Mouse (Mus musculus): ENCODE measurements at regions not wholly inside any gene's neighbourhood (a gene's known extent, or its start where the extent isn't known, plus 50 kb on each side); places are given as distances from the start of the nearest gene placed in this dataset.
"Not testable (repeated sequence)": the region's sequence is repeated elsewhere in the genome, so short reads cannot be mapped to it uniquely, and the experiment has no call there.

DNA sequence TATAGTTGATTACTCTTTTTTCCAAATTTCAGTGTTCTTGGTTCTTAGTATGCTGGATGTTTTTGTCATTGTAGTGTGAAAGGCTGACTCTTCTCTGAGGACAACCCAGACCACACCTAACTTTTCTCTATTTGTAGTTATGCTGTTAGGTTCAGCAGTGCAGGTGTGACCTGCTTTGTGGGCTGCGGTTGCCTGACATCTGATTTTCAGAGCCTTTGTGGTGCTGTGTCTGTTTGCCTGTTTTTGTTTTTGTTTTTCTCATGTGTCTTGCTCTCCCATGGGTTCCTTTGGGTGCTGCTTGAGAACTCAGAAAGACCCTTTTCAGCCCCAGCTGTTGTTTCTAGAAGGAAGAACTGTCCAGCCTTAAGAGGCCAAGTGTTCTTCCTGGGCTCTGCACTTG lies 52.0 kb upstream of the Trpm1 start:
- ATAC-seq (replicated peaks; ENCODE audit: low FRiP score, poor library complexity, severe bottlenecking): no peak

DNA sequence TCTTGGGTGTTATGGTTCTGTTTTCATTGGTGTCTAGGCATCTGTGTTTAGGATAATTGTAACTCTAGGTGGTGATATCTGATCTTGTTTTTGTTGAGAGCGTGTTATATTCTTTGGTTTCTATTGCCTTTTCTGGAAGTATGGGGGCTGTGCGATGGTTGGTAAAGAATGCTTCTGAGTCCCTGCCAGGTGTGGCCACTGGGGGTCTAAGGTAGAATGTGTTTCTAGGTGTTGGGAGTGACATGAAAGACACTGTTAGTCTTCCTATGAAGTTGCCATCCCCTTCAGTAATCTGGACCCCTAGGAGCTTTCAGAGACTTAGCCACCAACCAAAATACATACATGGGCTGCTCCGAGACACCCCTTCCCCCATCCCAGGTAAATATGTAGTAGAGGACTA lies 54.0 kb upstream of the Trpm1 start:
- no peak for ATAC-seq (replicated peaks; ENCODE audit: low FRiP score, poor library complexity, severe bottlenecking)

DNA sequence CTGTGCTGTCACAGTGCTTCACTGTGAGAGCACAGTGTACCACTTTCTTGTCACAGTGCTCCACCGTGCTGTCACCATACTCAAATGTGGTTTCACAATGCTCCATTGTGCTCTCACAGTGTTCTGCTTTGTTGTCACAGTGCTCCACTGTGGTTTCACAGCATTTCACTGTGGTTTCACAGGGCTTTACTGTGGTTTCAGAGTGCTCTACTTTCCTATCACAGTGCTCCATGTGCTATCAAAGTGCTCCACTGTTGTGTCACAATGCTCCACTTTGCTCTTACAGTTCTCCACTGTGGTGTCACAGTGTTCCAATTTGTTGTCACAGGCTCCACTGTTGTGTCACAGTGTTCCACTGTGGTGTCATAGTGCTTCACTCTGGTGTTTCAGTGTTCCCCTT lies 63.6 kb upstream of the Trpm1 start:
- no peak for ATAC-seq (replicated peaks; ENCODE audit: low FRiP score, poor library complexity, severe bottlenecking)

DNA sequence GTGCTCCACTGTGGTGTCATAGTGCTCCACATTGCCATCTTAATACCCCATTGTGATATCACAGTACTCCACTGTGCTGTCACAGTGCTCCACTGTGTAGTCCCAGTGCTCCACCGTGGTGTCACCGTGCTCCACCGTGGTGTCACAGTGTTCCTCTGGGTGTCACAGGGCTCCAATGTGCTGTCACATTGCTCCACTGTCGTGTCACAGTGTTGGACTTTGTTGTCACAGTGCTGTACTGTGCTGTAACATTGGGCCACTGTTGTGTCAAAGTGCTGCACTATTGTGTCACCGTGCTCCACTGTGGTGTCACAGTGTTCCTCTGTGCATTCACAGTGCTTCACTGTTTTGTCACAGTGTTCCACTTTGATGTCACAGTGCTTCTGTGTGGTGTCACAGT lies 64.6 kb upstream of the Trpm1 start:
- no peak for ATAC-seq (replicated peaks; ENCODE audit: low FRiP score, poor library complexity, severe bottlenecking)

DNA sequence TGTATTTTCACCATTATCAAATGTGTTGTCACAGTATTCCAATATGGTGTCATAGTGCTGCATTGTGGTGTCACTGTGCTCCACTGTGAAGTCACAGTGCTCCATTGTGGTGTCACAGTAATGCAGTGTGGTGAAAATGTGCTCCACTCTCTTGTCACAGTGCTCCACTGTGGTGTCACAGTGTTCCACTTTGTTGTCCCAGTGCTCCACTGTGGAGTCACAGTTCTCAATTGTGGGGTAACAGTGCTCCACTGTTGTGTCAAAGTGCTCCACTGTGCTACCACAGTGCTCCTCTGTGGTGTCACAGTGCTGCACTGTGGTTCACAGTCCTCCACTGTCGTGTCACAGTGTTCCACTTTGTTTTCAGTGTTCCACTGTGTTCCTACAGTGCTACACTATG lies 69.7 kb upstream of the Trpm1 start:
- not testable (repeated sequence) for ATAC-seq (replicated peaks; ENCODE audit: low FRiP score, poor library complexity, severe bottlenecking)

DNA sequence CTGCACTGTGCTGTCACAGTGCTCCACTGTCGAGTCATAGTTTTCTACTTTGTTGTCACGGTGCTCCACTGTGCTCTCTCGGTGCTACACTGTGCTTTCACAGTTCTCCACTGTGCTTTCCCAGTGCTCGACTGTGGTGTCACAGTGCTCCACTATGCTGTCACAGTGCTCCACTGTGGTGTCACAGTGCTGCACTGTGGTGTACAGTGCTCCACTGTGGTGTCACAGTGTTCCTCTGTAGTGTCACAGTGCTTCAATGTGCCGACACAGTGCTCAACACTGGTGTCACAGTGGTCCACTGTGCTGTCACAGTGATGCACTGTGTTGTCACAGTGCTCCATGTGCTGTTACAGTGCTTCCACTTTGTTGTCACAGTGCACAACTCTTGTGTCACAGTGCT lies 71.0 kb upstream of the Trpm1 start:
- no peak for ATAC-seq (replicated peaks; ENCODE audit: low FRiP score, poor library complexity, severe bottlenecking)

DNA sequence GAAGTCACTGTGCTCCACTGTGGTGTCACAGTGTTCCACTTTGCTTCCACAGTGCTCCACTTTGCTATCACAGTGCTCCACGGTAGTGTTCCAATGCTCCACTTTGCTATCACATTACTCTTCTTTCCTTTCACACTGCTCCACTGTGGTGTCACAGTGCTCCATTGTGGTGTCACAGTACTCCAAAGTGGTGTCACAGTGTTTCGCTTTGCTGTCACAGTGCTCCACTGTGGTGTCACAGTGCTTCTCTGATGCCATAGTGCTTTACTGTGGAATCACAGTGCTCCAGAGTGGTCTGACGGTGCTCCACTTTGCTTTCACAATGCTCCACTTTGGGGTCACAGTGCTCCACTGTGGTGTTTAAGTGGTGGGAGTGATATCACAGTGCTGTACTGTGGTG lies 71.4 kb upstream of the Trpm1 start:
- ATAC-seq (replicated peaks; ENCODE audit: low FRiP score, poor library complexity, severe bottlenecking): no peak

DNA sequence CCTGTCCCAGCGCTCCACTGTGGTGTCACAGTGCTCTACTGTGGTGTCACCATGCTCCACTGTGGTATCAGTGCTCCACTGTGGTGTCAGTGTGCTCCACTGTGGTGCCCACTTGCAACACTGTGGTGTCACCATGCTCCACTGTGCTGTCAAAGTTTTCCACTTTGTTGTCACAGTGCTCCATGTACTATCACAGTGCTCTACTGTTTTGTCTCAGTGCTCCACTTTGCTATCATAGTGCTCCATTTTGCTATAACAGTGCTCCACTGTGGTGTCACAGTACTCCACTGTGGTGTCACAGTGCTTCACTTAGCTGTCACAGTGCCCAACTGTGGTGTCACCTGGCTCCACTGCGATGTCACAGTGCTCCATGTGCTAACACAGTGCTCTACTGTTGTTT lies 72.0 kb upstream of the Trpm1 start:
- no peak for ATAC-seq (replicated peaks; ENCODE audit: low FRiP score, poor library complexity, severe bottlenecking)

DNA sequence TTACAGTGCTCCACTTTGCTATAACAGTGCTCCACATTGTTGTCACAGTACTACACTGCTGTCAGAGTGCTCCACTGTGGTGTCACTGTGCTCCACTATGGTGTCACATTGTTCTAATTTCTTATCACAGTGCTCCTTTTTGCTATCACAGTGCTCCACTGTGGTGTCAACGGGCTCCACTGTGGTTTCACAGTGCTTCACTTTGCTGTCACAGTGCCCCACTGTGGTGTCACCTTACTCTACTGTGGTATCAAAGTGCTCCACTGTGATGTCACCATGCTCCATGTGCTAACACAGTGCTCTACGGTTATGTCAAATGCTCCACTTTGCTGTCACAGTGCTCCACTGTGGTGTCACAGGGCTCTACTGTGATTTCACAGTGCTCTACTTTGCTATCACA lies 72.6 kb upstream of the Trpm1 start:
- ATAC-seq (replicated peaks; ENCODE audit: low FRiP score, poor library complexity, severe bottlenecking): no peak

DNA sequence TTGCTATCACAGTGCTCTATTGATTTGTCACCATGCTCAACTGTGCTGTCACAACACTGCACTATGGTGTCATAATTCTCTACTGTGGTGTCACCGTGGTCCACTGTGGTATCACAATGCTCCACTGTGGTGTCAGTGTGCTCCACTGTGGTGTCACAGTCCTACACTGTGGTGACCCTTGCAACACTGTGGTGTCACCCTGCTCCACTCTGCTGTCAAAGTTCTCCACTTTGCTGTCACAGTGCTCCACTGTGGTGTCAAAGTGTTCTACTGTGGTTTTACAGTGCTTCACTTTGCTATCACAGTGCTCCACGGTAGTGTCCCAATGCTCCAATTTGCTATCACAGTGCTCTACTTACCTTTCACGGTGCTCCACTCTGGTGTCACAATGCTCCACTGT lies 74.3 kb upstream of the Trpm1 start:
- no peak for ATAC-seq (replicated peaks; ENCODE audit: low FRiP score, poor library complexity, severe bottlenecking)

DNA sequence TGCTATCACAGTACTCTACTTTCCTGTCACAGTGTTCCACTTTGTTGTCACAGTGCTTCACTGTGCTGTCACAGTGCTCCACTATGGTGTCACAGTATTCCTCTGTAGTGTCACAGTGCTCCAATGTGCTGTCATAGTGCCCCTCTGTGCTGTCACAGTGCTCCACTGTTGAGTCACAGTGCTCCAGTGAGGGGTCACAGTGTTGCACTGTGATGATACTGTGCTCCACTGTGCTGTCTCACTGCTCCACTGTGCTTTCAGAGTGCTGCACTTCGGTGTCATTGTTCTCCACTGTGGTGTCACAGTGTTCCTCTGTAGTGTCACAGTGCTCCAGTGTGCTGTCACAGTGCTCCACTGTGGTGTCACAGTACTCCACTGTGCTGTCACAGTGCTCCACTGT lies 75.0 kb upstream of the Trpm1 start:
- ATAC-seq (replicated peaks; ENCODE audit: low FRiP score, poor library complexity, severe bottlenecking): no peak

DNA sequence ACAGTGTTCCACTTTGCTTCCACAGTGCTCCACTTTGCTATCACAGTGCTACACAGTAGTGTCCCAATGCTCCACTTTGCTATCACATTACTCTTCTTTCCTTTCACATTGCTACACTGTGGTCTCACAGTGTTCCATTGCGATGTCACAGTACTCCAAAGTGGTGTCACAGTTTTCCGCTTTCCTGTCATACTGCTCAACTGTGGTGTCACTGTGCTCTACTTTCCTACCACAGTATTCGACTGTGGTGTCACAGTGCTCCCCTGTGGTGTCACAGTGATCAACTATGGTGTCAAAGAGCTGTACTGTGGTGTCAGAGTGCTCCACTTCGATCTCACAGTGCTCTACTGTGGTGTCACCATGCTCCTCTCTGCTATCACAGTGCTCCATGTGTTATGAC lies 76.1 kb upstream of the Trpm1 start:
- no peak for ATAC-seq (replicated peaks; ENCODE audit: low FRiP score, poor library complexity, severe bottlenecking)

DNA sequence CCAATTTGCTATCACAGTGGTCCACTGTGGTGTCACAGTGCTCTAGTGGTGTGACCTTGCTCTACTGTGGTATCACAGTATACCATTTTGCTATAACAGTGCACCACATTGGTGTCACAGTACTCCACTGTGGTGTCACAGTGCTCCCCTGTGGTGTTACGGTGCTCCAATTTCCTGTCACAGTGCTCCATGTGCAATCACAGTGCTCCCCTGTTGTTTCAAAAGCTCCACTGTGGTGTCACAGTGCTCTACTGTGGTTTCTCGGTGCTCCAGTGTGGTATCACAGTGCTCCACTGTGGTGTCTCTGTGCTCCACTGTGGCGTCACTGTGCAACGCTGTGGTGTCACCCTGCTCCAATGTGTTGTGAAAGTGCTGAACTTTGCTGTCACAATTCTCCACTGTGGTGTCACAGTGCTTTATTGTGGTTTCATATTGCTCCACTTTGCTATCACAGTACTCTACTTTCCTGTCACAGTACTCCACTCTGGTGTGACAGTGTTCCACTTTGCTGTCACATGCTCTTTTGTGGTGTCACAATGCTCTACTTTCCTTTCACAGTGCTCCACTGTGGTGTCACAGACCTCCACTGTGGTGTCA lies 76.8 kb upstream of the Trpm1 start:
- no peak for ATAC-seq (replicated peaks; ENCODE audit: low FRiP score, poor library complexity, severe bottlenecking)

DNA sequence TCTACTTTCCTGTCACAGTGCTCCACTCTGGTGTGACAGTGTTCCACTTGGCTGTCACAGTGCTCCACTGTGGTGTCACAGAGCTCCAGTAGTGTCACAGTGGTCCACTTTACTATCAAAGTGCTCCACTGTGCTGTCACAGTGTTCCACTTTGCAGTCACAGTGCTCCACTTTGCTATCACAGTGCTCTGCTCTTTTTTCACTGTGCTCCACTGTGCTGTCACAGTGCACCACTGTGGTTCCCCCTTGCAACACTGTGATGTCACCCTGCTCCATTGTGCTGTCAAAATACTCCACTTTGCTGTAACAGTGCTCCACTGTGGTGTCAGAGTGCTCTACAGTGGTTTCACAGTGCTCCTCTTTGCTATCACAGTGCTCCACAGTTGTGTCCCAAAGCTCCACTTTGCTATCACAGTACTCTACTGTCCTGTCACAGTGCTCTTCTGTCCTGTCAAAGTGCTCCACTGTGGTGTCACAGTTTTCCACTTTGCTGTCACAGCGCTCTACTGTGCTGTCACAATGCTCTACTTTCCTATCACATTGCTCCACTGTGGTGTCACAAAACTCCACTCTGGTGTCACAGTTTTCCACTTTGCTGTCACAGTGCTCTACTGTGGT lies 77.8 kb upstream of the Trpm1 start:
- no peak for ATAC-seq (replicated peaks; ENCODE audit: low FRiP score, poor library complexity, severe bottlenecking)

DNA sequence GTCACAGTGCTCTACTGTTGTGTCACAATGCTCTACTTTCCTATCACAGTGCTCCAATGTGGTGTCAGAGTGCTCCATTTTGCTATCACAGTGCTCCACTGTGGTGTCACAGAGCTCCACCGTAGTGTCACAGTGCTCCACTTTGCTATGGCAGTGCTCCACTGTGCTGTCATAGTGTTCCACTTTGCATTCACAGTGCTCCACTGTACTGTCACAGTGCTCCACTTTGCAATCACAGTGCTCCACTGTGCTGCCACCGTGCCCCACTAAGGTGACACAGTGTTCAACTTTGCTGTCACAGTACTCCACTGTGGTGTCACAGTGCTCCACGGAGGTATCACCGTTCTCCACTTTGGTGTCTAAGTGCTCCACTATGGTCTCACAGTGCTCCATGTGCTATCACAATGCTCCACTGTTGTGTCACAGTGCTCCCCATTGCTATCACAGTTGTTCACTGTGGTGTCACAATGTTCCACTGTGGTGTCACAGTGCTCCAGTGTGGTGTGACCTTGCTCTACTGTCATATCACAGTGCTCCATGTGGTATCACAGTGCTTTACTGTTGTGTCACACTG lies 78.9 kb upstream of the Trpm1 start:
- no peak for ATAC-seq (replicated peaks; ENCODE audit: low FRiP score, poor library complexity, severe bottlenecking)

DNA sequence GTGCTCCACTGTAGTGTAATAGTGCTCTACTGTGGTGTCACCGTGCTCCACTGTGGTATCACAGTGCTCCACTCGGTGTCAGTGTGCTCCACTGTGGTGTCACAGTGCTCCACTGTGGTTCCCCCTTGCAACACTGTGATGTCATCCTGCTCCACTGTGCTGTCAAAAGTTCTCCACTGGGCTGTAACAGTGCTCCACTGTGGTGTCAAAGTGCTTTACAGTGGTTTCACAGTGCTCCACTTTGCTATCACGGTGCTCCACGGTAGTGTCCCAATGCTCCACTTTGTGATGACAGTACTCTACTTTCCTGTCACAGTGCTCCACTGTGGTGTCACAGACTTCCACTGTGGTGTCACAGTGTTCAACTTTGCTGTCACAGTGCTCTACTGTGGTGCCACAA lies 79.4 kb upstream of the Trpm1 start:
- ATAC-seq (replicated peaks; ENCODE audit: low FRiP score, poor library complexity, severe bottlenecking): 0 out of 2 replicates have a peak, but pooled peaks have one; percentile 2

DNA sequence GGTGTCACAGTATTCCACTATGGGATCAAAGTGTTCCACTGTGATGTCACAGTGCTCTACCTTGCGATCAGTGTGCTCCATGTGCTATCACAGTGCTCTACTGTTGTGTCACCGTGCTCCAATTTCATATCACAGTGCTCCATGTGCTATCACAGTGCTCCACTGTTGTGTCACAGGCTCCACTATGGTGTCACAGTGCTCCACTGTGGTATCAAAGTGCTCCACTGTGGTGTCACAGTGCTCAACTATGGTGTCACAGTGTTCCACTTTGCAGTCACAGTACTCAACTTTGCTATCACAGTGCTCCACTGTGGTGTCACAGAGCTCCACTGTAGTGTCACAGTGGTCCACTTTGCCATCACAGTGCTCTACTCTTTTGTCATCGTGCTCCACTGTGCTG lies 79.9 kb upstream of the Trpm1 start:
- ATAC-seq (replicated peaks; ENCODE audit: low FRiP score, poor library complexity, severe bottlenecking): 0 out of 2 replicates have a peak, but pooled peaks have one; percentile 27

DNA sequence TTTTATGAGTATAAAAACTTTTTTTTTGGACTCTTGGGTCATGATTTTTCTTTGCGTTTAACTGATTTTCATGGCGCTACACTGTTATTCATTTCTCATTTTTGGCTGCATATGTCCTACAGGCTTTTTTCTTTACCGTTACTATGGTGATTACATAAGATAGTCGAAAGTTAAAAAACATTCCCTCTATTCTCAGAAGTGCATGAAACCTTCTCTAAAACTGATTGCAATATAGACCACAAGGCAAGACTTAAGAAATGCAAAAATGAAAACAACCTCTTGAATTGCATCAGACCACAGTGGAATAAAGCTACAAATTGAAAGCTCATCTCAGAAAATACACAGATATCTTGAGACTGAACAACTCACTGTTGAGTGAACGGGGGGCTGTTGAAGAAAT lies 82.7 kb upstream of the Trpm1 start:
- no peak for ATAC-seq (replicated peaks; ENCODE audit: low FRiP score, poor library complexity, severe bottlenecking)

DNA sequence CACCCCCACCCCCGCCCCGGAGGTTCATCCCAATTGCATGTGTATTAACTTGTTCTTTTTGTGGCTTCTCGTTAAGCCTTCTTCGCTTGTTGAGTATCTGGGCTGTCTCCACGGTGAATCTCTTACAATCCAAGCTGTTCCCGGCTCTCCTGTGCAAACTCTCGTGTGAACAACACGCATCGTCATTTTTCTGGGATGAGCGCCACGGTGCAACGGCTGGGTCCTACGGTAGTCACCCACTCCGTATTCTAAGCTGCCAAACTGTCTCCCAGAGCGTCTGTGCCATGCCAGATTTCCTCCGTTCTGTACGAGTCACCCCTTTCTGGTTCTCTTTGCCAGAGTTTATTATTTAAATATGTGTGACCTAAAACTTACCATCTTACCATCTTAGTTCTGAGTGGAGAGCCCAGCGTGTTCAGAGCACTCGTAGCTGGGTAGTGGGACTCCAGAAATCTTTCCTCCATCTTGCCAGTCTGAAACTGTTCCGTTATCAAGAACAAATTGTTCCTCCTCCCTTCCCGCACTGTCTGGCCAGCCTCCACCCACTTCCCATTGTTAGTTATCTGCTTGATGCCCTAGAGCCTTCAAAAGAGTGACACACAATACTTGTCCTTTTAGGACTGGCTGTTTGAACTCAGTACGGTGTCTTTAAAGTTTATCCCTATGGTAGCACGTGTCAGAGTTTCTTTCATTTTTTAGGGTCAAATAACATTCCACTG lies 87.9 kb upstream of the Trpm1 start:
- no peak for ATAC-seq (replicated peaks; ENCODE audit: low FRiP score, poor library complexity, severe bottlenecking)

DNA sequence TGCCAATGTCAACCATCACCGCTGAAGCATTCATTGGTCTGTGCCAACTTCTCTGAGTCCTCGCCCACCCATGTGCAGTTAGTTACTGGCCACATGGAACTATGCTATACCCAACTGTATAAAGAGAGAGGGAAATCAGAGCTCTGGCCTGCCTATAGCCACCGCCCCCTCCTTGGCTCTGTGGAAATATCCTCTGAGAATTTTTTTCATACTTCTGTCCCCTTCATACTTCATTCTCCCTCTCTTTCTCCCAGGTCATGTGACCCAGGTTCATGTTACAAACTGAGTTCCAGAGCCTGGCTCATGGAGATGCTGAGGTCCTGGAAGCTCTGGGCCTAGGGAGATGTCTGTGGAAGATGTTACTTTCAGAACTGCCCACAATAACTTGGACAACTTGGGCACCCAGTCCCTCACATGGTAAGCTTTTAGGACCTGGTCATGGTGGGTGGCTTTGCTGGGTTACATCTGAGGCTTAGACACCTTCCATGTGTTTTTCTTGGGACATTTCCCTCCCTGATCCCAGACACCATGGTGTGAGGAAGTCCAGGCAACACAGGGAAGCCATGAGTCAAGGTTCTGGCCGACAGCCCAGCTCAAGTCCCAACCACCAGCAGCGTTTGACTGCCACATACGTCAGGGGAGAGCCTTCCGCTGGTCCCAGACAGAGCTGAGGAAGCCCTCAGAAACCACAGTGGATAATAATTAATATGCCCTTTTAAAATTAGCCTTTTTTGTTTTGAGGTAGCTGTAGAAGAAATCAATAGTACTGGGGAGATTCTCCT lies 89.0 kb upstream of the Trpm1 start:
- no peak for ATAC-seq (replicated peaks; ENCODE audit: low FRiP score, poor library complexity, severe bottlenecking)

Measured in erythroblast, adult 5-6 weeks (primary cell).